Mouse (Mus musculus) heart, postnatal 0 days (tissue): Measurements from ENCODE around the gene Aspscr1.

Experiments
- CTCF ChIP-seq: IDR thresholded peaks from 2 replicates; pipeline ENCODE4 v1.5.1; 2016; ENCODE audit warnings: antibody characterized with exemption, control low read depth, low read depth
- EP300 ChIP-seq: IDR thresholded peaks from 2 replicates; pipeline ENCODE4 v1.6.1; 2016; ENCODE audit warnings: antibody characterized with exemption, low read depth

- no peak for TF ChIP-seq CTCF
- no peak for TF ChIP-seq EP300
Measured at GRCm38 (mm10) chr11:120629911-120630310, 42.9 kb upstream of the Aspscr1 start.
